Mouse (Mus musculus): ENCODE results near the gene Zc3h12a. TPM values are rescaled to one million over a fixed set of nuclear protein-coding genes. Genes with fewer than 3 reads are reported as not detected.
A peak's percentile ranks its signal among the peaks of the same experiment; 100 is the strongest.

The Zc3h12a gene
- total RNA-seq, 1 experiment from 2014 or later: 7.0 TPM

- ATAC-seq (replicated peaks in 1 of 2; ENCODE audit: insufficient read depth in 1 of 2, low FRiP score in 2 of 2, low TSS enrichment in 1 of 2, low read depth in 1 of 2, poor library complexity in 2 of 2, severe bottlenecking in 2 of 2): peak; percentile 74 to 81
These were observed 43.0 kb downstream of the Zc3h12a start, which contains the start of gene Meaf6 for GRCm38 (mm10) chr4:125084403-125085345. TSS of gene Meaf6 (plus strand) at chr4:125085134.

DNA sequence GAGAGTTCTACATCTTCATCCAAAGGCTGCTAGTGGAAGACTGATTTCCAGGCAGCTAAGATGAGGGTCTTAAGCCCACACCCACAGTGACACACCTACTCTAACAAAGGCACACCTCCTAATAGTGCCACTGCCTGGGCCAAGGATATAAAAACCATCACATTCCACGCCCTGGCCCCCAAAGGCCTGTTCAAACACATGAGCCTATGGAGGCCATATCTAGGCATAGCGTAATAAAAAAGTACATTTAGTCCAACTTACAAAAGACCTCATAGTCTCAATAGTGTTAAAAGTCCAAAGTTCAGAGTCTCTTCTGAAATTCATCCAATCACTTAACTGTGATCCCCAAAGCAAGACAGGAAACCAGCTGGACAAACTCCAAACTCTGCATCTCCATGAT, 48.9 kb downstream of the Zc3h12a start:
- no peak for ATAC-seq (replicated peaks in 1 of 2; ENCODE audit: insufficient read depth in 1 of 2, low FRiP score in 2 of 2, low TSS enrichment in 1 of 2, low read depth in 1 of 2, poor library complexity in 2 of 2, severe bottlenecking in 2 of 2)

GRCm38 (mm10) chr4:125077700-125078099, 49.9 kb downstream of the Zc3h12a start:
- ATAC-seq (replicated peaks in 1 of 2; ENCODE audit: insufficient read depth in 1 of 2, low FRiP score in 2 of 2, low TSS enrichment in 1 of 2, low read depth in 1 of 2, poor library complexity in 2 of 2, severe bottlenecking in 2 of 2): no peak

Other genes starting within 250 kb of the Zc3h12a start
- not detected in 2 replicates for gene Epha10, start 246.9 kb downstream of the Zc3h12a start, total RNA-seq (2017)
- 14.3 and 15.4 TPM in 2 replicates for gene 9930104L06Rik, start 190.8 kb downstream of the Zc3h12a start, total RNA-seq (2017)
- gene Cdca8, start 188.5 kb downstream of the Zc3h12a start, total RNA-seq (2017): 69.7 and 89.3 TPM in 2 replicates
- gene Rspo1, start 141.4 kb downstream of the Zc3h12a start, total RNA-seq (2017): 2.3 TPM in 1 of 2 replicates, not detected in the other
- 161 and 225 TPM in 2 replicates for gene Gnl2, start 111.3 kb downstream of the Zc3h12a start, total RNA-seq (2017)
- not detected in 2 replicates for gene Dnali1, start 62.1 kb downstream of the Zc3h12a start, total RNA-seq (2017)
- gene Snip1, start 61.2 kb downstream of the Zc3h12a start, total RNA-seq (2017): 26.7 and 36.9 TPM in 2 replicates
- 44.0 and 68.0 TPM in 2 replicates for gene Meaf6, start 42.7 kb downstream of the Zc3h12a start, total RNA-seq (2017)

Data from hematopoietic stem cell, adult 5-6 weeks (primary cell).